ENCODE assay signal across 9 mouse cellular contexts in genomic region chr2:107879663-107880062, GRCm38 (mm10).
A peak's percentile ranks its signal among the peaks of the same experiment; 100 is the strongest.
DNase-seq lines count a peak whose midpoint lies in the region; ATAC-seq and TF ChIP-seq lines count a peak whose summit lies in the region.
"Had no signal": no experiment of that assay in that cellular context is flagged by ENCODE, and none has a peak within 500 bp of the region (broad histone marks: within the 10 kb centered on the region; RNA-seq: fewer than 3 reads in every experiment).

No protein-coding gene starts in this region.

- no peak overlapping the region for H3K4me2 ChIP-seq in midbrain, embryonic 15.5 days

- intact Hi-C loops in left cerebral cortex, adult 2 months (cut with DNase I), result loop anchor here (2.0 to 10.0 kb wide), 3 partner anchors 795 to 1523 kb away; no protein-coding TSS in a partner anchor

- H3K27ac ChIP-seq in left cerebral cortex, adult 2 months, result no peak overlapping the region
- no peak overlapping the region for H3K27ac ChIP-seq in midbrain, embryonic 15.5 days

- DNase-seq in left cerebral cortex, adult 2 months (ENCODE audit: extremely low spot score in 1 of 2, low spot score in 2 of 2), result no peak
- DNase-seq in left cerebral cortex, adult 9 months (ENCODE audit: low spot score in 2 of 2), result no peak
- peak; percentile 65 for DNase-seq in NIH3T3 (ENCODE audit: low read depth)
- peak; percentile 67 for DNase-seq in embryo, embryonic 11 days
- DNase-seq in adrenal gland, adult (ENCODE audit: inconsistent age in 2 of 2, low spot score in 1 of 2), result no peak
- no peak for DNase-seq in Muller cell, postnatal 12 days (ENCODE audit: inconsistent ontology term)
- DNase-seq: adrenal gland, postnatal 14 days had no signal

- no peaks in the 10 kb centered on the region for H3K9me3 ChIP-seq in midbrain, embryonic 15.5 days

- H3K9ac ChIP-seq in midbrain, embryonic 15.5 days, result no peak overlapping the region

- peak; percentile 52; the same call in 1 of the 2 replicates for ATAC-seq in midbrain, embryonic 15.5 days (replicated peaks)

- H3K4me3 ChIP-seq in left cerebral cortex, adult 2 months, result no peak overlapping the region
- H3K4me3 ChIP-seq in midbrain, embryonic 15.5 days, result no peak overlapping the region
- H3K4me3 ChIP-seq: erythroblast, embryonic 14.5 days had no signal

- H3K27me3 ChIP-seq in midbrain, embryonic 15.5 days (replicated peaks), result no peaks in the 10 kb centered on the region

- H3K36me3 ChIP-seq in midbrain, embryonic 15.5 days (replicated peaks), result no peaks in the 10 kb centered on the region

- TF ChIP-seq CTCF in left cerebral cortex, adult 2 months (IDR thresholded peaks at IDR 0.05), result peak; percentile 67

- H3K4me1 ChIP-seq in midbrain, embryonic 15.5 days, result no peaks in the 10 kb centered on the region

- 40% methylated on average over 2 of the region's 2 CpGs for WGBS in midbrain, embryonic 15.5 days

Comparison
In these comparisons a context has a peak if more than half of its experiments do, and no peak if none do; other contexts are left out.
1. DNase-seq: peak in NIH3T3 (single experiment) and embryo, embryonic 11 days (single experiment); none in left cerebral cortex, adult 2 months (0 of 2), left cerebral cortex, adult 9 months (0 of 2), adrenal gland, adult (0 of 2) and Muller cell, postnatal 12 days (single experiment).